Mouse (Mus musculus) layer of hippocampus, postnatal 10 days (tissue): Measurements from ENCODE around the gene Rpl10-ps3. TPM values are rescaled to one million over a fixed set of nuclear protein-coding genes. Genes with fewer than 3 reads are reported as not detected.

ENCODE experiments used
- DNase-seq, 2 experiments: peaks; one replicate each; pipeline ENCODE4 v3.0.0; 2021; ENCODE audit warnings: low spot score in 2 of 2
- total RNA-seq, 2 experiments: library from RNA; stranded (reverse); gene quantifications; 2 replicates each; pipeline ENCODE4 v1.2.3; 2021

Rpl10-ps3 gene
- total RNA-seq, 2 experiments from 2014 or later, result 384 to 390 TPM

- DNase-seq, result no peak
These were observed 29.1 kb downstream of the Rpl10-ps3 start for GRCm38 (mm10) chr9:50315650-50316049.

- DNase-seq, result no peak
These were observed 33.7 kb downstream of the Rpl10-ps3 start for GRCm38 (mm10) chr9:50311036-50311545.

- peak; percentile 55 to 56 for DNase-seq
These were observed 38.9 kb downstream of the Rpl10-ps3 start for GRCm38 (mm10) chr9:50305666-50306402.

- DNase-seq, result no peak
These were observed 39.7 kb downstream of the Rpl10-ps3 start for GRCm38 (mm10) chr9:50305046-50305445.

GRCm38 (mm10) chr9:50304004-50304403, 40.8 kb downstream of the Rpl10-ps3 start:
- DNase-seq, result no peak

- DNase-seq, result peak; percentile 40 to 47
These were observed 43.0 kb downstream of the Rpl10-ps3 start for GRCm38 (mm10) chr9:50301722-50302121.

GRCm38 (mm10) chr9:50298389-50298788, 46.4 kb downstream of the Rpl10-ps3 start:
- no peak for DNase-seq

Other genes with a start within 250 kb of the Rpl10-ps3 start
- under 1 TPM in 1 of 2 experiments, not detected in 1; 0.27 TPM for gene Plet1, start 149.6 kb upstream of the Rpl10-ps3 start, total RNA-seq
- gene Pts, start 183.8 kb upstream of the Rpl10-ps3 start, total RNA-seq, result 10 to 100 TPM; 38.2 to 42.9 TPM
- gene Il18, start 209.9 kb upstream of the Rpl10-ps3 start, total RNA-seq, result 10 to 100 TPM; 23.8 to 27.2 TPM
- 1 to 10 TPM; 1.9 to 2.0 TPM for gene Bco2, start 210.2 kb upstream of the Rpl10-ps3 start, total RNA-seq
- not detected for gene Tex12, start 216.4 kb upstream of the Rpl10-ps3 start, total RNA-seq